Mouse (Mus musculus) urinary bladder, postnatal 14 days (tissue): ENCODE data around the gene Nop14.

ENCODE experiments used
- DNase-seq: peaks from one replicate; pipeline ENCODE4 v3.0.0; 2021; ENCODE audit warnings: low spot score

Gene Nop14

GRCm38 (mm10) chr5:34659686-34660590, at the start of gene Nop14, which contains the start of gene Grk4:
Gene Nop14, minus strand, starts transcription at chr5:34660148.
Gene Grk4, plus strand, starts transcription at chr5:34660379.
- DNase-seq = peak; percentile 99

GRCm38 (mm10) chr5:34708436-34708835, 48.5 kb upstream of the Nop14 start:
- DNase-seq = no peak

GRCm38 (mm10) chr5:34695521-34695920, 35.6 kb upstream of the Nop14 start:
- no peak for DNase-seq

- no peak for DNase-seq
Observed at GRCm38 (mm10) chr5:34692782-34693181, 32.8 kb upstream of the Nop14 start.

- no peak for DNase-seq
Observed at GRCm38 (mm10) chr5:34689868-34690267, 29.9 kb upstream of the Nop14 start.

GRCm38 (mm10) chr5:34670280-34670679, 10.3 kb upstream of the Nop14 start:
- no peak for DNase-seq

- DNase-seq = no peak
Observed at GRCm38 (mm10) chr5:34669493-34669892, 9.5 kb upstream of the Nop14 start.

- DNase-seq = no peak
Observed at GRCm38 (mm10) chr5:34663231-34663630, 3.3 kb upstream of the Nop14 start.

GRCm38 (mm10) chr5:34661909-34662308, 2.0 kb upstream of the Nop14 start:
- DNase-seq = no peak

- DNase-seq = no peak
Observed at GRCm38 (mm10) chr5:34660591-34661130, 713 bp upstream of the Nop14 start.

GRCm38 (mm10) chr5:34657556-34657955, 2.4 kb downstream of the Nop14 start:
- no peak for DNase-seq

- DNase-seq = no peak
Observed at GRCm38 (mm10) chr5:34654881-34655280, 5.1 kb downstream of the Nop14 start.

GRCm38 (mm10) chr5:34652961-34653360, 7.0 kb downstream of the Nop14 start:
- no peak for DNase-seq

GRCm38 (mm10) chr5:34647581-34647980, 12.4 kb downstream of the Nop14 start:
- peak; percentile 71 for DNase-seq

- peak; percentile 50 for DNase-seq
Observed at GRCm38 (mm10) chr5:34642932-34643331, 17.0 kb downstream of the Nop14 start.

- DNase-seq = no peak
Observed at GRCm38 (mm10) chr5:34641991-34642390, 18.0 kb downstream of the Nop14 start.

GRCm38 (mm10) chr5:34637591-34638156, 22.3 kb downstream of the Nop14 start:
- DNase-seq = no peak

GRCm38 (mm10) chr5:34636481-34637287, 23.3 kb downstream of the Nop14 start, which contains the start of gene Mfsd10:
Gene Mfsd10, minus strand, starts transcription at chr5:34637212.
- DNase-seq = peak; percentile 85

- no peak for DNase-seq
Observed at GRCm38 (mm10) chr5:34635665-34636192, 24.2 kb downstream of the Nop14 start.

GRCm38 (mm10) chr5:34634746-34635400, 25.1 kb downstream of the Nop14 start:
- DNase-seq = no peak

- DNase-seq = peak; percentile 60
Observed at GRCm38 (mm10) chr5:34633641-34634040, 26.3 kb downstream of the Nop14 start.
